Mouse (Mus musculus): ENCODE results near the gene AI597479. TPM values are rescaled to one million over a fixed set of nuclear protein-coding genes. Genes with fewer than 3 reads are reported as not detected.

AI597479 gene
- total RNA-seq, 2 experiments from 2014 or later = 19.7 to 20.3 TPM

DNA sequence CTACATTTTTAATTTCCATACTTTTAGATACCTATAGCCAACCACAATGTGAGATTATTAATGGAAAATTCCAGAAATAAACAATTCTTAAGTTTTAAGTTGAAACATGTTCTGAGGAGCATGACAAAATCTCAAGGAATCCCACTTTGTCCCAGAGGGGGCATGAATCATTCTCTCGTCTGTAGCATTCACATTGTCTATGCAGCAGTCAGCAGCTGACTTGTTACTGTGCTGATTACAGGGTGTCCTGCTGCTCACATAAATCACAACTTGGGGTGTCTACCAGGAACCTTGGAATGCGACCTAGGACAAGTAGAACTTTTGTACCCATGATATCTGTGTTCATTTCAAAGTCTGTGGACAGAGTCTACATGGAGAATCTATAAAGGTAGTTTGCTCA, 49.0 kb downstream of the AI597479 start:
- intact Hi-C loops (cut with DNase I) = no loop called here
- DNase-seq (ENCODE audit: extremely low spot score in 1 of 2, low spot score in 2 of 2) = no peak

DNA sequence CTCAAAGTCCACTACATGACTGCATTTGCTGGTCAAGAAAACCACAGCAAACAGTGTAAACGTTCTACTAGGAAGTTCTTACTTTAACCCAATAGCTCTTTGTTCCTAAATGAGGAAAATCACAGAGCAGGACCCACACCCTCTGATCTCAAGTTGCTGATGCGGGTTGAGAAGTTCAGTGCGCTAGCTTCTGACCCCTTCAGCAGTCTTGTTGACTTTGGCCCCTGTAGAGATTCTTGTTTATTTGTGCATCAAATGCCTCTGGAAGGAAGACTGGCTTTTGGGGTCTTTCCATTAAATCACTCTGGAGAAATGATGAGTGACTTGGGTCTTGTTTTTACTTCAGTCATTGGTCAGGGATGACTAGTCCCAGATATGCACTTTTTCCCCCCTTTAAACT, 51.7 kb downstream of the AI597479 start:
- DNase-seq (ENCODE audit: extremely low spot score in 1 of 2, low spot score in 2 of 2) = no peak
- intact Hi-C loops (cut with DNase I) = loop anchor here (5.0 kb wide), 1 partner anchor 107 kb away; no protein-coding TSS in a partner anchor

DNA sequence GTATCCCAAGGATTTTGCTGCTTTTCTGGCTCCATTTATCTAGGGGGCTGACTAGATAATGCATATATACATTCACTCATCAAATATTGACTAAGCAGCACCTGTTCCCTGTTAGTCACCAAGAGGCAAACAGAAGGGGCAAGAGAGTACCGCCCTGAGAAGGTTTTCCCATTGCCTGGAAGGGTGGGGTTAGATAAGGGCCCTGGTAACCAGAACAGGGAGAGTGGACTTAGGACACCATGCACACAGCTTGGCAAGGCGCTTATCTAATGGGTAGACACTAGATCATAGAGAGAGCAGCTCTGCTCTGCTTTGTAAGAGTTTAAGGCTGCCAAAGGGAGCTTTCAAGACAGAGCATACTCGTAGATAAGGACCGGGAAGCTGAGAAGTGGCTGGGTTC, 54.1 kb downstream of the AI597479 start:
- no peak for DNase-seq (ENCODE audit: extremely low spot score in 1 of 2, low spot score in 2 of 2)
- intact Hi-C loops (cut with DNase I) = loop anchor here (5.0 kb wide), 1 partner anchor 105 kb away; no protein-coding TSS in a partner anchor

DNA sequence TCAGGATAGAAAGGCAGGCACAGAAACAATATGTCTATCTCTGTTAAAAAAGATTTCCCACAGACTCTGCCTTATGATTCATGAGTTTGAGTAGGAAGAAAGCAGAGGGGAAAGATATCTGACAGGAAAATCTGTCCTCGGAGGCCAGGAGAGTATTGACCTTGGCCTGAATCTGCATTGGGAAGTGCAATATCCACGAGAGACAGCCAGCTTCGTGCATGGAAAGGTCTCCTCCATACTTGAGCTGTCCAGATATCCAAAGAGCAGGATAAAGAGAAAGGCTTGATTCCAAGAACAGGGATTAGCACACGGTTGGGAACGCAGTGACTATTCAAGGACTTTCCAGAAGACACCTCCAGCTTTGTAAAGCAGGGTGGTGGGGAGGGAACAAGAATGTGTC, 55.0 kb downstream of the AI597479 start:
- no peak for DNase-seq (ENCODE audit: extremely low spot score in 1 of 2, low spot score in 2 of 2)
- intact Hi-C loops (cut with DNase I) = loop anchor here (5.0 kb wide), 1 partner anchor 104 kb away; no protein-coding TSS in a partner anchor

DNA sequence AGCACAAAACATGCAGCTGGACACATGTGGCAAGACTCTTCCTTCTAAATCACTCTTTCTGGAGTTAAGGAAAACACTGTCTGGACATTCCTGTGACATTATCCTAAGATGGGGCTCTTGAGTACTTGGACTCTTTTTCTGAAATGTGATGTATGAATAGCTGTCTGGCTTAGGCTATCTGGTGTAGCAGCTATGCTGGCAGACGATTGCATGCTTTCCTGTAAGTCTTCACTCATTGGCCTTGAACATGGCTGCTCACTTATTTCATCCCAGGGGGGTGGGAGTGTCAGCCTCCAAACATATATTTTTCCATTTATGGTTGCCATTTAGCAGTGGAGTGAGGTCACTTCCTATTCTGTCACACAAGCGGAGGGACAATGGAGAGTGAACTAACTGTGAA, 56.0 kb downstream of the AI597479 start:
- intact Hi-C loops (cut with DNase I) = loop anchor here (5.0 kb wide), 1 partner anchor 103 kb away; no protein-coding TSS in a partner anchor

DNA sequence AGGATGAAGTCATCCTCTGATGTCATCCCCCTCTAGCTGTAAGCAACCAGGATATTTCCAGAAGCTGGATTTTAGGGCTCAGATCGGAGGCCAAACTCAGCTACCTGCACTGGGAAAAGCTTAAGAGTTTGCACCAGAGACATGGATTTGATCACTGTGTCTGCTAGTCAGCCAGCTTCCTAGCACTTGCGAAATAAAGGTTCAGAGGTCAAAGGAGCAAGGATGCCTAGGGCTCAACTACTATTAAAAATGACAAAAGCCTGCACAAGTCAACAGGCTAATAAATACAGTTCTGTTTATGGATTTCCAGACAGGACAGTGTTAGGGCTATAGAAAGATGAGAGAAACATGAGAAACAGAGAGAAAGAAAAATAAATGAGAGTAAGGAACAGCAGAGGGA, 59.4 kb downstream of the AI597479 start:
- no peak for DNase-seq (ENCODE audit: extremely low spot score in 1 of 2, low spot score in 2 of 2)
- intact Hi-C loops (cut with DNase I) = no loop called here

More for the DNA sequence above, 56.0 kb downstream of the AI597479 start:
- DNase-seq (ENCODE audit: extremely low spot score in 1 of 2, low spot score in 2 of 2) = no peak

DNA sequence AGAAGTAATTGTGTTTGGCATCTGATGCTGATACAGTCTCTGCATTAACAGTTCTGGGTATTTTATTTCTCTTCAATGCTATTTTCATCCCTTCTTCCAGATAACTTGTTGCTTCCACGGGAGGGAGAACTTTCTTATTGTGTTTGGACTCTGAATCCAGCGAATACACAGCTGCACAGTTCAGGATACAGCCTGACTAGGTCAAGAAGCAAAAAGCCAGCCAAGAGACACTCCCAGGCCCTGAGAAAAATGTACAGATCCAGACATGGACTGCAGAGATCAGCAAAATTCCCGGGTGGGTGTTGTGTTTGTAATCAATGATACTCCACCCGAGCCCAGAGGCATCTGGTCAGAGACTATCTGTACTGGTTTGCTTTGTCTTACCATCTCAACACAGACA, 60.9 kb downstream of the AI597479 start:
- intact Hi-C loops (cut with DNase I) = no loop called here
- no peak for DNase-seq (ENCODE audit: extremely low spot score in 1 of 2, low spot score in 2 of 2)

DNA sequence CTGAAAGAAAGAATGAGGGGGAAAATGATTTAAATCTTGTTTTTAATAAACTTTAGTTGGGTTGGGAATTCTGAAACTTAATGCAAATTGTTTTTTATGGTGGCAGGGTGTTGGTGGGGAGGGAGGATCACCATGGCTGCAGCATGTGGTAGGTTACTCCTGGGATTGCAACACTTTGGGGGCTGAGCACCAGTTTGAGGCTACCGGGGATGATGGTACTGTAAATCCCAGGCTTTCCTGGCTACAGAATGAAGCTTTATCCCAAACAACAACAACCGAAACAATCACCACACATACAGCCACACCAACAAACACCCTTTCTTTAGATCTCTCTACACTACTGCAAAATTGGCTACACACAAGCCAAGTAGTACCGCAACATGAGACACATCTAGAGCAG, 63.9 kb downstream of the AI597479 start:
- DNase-seq (ENCODE audit: extremely low spot score in 1 of 2, low spot score in 2 of 2) = no peak
- intact Hi-C loops (cut with DNase I) = no loop called here

DNA sequence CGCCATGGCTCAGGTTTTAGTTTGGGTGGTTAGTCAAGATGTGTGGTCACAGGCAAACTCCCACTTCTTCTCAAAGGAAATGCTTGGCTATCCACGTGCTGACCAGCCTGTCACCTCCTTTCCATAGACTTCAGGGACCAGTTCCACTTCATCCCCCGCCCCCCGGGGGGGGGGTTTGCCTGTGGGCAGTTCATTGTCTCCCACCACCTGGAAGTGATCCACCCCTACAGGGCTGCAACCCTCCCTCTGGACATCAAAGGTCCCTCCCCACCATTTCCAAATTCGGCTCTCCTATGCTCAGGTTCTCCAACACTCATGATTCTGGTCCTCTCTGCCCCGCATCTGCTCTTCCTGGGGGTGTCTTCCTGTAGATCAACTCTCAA, 64.6 kb downstream of the AI597479 start:
- peak in 1 of 2 experiments; percentile 44 for DNase-seq (ENCODE audit: extremely low spot score in 1 of 2, low spot score in 2 of 2)
- intact Hi-C loops (cut with DNase I) = no loop called here

DNA sequence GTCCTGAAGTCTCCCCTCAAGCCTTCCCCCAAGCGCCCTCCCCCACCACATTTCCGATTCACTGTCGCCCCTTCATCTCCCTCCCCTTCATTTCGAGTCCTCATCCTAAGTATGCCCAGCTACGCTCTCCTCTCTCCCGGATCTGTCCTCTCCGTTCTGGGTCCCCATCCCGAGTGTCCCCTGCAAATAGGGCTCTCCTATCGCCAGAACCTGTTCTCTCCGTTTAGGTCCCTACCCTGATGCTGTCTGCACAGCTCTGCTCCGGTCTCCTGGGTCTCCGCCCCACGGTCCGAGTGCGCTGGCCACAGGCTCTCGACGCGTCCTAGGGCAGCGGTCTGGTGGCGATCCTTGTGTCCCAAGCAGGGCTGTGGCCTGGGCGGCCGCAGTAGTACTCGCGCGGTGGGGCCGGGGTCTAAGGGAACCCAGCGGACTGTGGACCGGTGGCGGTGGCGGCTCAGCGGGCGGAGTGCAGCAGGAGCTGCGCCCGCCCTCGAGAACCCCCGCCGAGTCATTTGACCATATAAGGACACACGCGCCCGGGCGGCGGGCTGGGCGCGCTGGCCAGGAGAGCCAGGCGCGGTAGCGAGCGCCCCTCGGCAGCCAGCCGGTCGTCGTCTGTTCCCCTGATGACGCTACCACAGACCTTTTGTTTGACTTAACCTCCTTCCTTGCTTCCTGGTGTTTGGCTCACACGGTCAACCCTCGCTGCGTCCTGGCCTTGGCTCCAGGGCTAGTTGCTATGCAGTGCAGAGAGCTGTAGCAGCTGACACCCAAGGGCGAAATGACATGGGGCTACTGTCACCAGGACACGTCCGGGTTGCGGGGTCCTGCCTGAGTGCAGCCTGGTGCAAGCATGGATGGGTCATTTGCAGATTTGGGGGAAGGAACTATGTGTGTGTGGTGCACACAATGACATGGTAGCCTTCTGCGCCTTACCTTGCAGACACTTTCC, 65.2 kb downstream of the AI597479 start:
- peak; percentile 44 to 88 for DNase-seq (ENCODE audit: extremely low spot score in 1 of 2, low spot score in 2 of 2)
- intact Hi-C loops (cut with DNase I) = no loop called here

DNA sequence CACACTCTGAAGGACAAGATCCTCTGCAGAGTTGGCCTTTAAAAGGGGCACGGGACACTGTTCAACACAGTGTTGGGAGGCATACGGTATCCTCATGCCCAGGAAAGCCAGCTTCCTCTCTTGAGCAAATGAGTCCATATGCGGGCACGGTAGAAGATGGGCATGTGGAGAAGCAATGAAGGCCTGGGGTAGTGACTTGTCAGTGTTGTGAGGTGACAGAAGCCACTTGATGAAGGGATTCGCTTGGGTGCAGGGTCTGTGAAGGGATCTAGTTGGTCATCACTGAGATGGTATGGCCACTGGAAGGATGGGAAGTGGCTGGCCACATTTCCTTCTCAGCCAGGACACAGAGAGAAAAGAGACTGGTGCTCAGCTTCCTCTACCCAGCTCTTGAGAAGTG, 66.1 kb downstream of the AI597479 start:
- no peak for DNase-seq (ENCODE audit: extremely low spot score in 1 of 2, low spot score in 2 of 2)
- intact Hi-C loops (cut with DNase I) = no loop called here

Other genes starting within 250 kb of the AI597479 start
- gene Mrps9, start 247.5 kb upstream of the AI597479 start, total RNA-seq (2021) = 10 to 100 TPM; 37.7 to 39.4 TPM
- 10 to 100 TPM; 20.0 to 21.1 TPM for gene Gpr45, start 145.8 kb upstream of the AI597479 start, total RNA-seq (2021)
- gene Tgfbrap1, start 73 bp upstream of the AI597479 start, total RNA-seq (2021) = 10 to 100 TPM; 41.2 to 42.6 TPM
- gene Fhl2, start 98.3 kb downstream of the AI597479 start, total RNA-seq (2021) = 10 to 100 TPM; 35.5 to 38.3 TPM

Data from left cerebral cortex, postnatal 10 days (tissue).